Mouse (Mus musculus) gastrocnemius, adult 8-10 months (tissue): ENCODE data around the gene Abcb9. TPM values are rescaled to one million over a fixed set of nuclear protein-coding genes. Genes with fewer than 3 reads are reported as not detected.

Source experiments
- DNase-seq, 2 experiments: peaks; one replicate each; pipeline ENCODE4 v3.0.0; 2022; ENCODE audit warnings: low spot score in 2 of 2
- total RNA-seq, 4 experiments: library from RNA; stranded (reverse); gene quantifications; 2 replicates each; pipeline ENCODE4 v1.2.4; 2022

Abcb9 gene
- total RNA-seq, 4 experiments from 2014 or later, result 7.2 to 9.5 (median 8.8) TPM

DNA sequence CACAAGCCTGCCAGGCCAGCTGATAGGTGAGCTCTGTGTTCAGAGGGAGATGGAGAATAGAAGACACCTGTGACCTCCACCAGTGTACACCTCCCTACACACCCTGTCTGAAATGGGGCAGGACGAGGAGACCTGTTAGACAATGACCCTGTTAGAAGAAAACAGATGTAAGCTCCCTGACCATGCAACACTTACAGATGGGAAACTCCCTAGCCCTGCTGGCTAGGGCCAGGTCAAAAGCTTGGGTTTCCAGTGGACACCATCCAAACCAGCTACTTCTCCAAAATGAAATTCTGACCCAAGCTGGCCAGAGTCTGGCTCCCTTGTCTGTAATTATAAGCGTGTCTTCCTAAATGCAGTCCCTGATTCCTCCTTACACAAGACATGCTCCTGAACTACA lies 79.9 kb downstream of the Abcb9 start:
- no peak for DNase-seq

DNA sequence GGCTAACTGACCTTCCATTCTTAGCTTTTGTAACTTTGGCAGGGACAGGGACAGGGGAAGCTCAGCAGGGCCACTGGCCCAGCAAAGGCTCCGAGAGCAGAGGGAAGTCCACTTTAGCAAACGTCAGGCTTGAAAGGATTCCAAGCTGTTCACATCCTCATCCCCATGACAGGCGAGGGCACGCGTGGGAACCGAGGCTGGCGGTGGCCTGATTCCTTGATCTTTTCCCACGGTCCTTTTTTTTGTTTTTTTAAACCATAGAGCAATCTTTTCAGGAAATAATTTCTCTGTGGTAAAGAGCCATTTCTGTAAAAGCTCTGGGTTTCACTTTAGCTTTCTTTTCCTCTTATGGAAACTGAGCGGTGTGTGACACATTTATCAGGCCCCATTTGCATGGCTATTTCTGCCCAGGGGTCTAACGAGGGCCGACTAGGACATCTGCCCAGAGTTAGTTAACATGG lies 80.8 kb downstream of the Abcb9 start:
- no peak for DNase-seq

DNA sequence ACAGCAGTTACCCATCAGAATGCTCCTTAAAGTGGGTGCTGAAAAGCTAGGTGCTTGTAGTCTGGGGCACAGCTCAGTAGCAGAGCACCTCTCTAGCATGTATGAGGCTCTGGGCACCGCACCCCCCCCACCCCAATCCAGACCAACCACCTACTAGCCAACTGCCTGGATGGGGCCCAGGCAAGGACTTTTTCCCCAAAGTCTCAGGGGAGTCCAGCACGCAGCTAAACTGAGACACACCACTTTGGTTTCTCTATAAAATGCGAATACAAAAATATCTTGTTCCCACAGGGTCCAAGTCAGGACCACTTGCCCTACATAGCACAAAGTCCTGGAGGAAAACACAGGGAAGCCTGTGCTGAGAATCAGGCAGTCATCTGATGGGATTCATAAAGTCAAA lies 81.4 kb downstream of the Abcb9 start:
- no peak for DNase-seq

DNA sequence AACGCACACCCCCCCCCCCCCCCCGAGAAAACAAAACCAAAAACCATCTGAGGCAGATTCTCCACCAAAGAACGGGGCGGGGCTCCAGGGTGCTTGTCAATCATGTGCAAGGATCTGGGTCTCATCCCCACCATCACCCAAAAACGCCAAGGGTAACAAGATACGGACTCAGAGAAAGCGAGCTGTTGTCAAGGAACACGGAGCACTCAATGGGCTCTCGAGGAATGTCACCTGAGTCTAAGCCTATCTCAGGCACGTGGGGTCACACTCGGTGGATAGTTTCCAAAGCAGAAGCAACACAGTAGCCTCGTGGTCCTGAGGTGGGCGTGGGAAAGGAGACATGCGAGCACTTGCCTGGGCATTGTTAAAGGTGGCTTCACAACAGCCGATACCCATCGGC lies 81.9 kb downstream of the Abcb9 start:
- DNase-seq, result no peak

DNA sequence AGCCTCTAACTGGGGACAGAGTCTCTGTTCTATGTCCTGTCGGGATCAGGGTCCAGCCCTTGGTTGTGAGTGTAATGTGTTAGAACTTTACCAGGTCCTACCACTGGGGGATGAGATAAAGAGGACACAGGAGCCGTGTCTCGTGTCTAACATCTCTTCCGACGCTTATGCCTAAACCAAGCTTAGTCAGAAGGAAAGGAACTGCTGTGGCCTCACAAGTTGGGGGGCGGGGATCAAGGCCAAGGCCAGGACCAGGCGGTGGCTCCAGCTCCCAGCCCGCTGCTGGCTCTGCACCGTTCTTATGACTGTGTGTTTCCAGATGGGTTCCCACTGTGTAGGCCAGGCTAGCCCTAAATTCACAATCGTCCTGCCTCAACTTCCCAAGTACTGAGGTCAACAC lies 82.7 kb downstream of the Abcb9 start:
- DNase-seq, result no peak

DNA sequence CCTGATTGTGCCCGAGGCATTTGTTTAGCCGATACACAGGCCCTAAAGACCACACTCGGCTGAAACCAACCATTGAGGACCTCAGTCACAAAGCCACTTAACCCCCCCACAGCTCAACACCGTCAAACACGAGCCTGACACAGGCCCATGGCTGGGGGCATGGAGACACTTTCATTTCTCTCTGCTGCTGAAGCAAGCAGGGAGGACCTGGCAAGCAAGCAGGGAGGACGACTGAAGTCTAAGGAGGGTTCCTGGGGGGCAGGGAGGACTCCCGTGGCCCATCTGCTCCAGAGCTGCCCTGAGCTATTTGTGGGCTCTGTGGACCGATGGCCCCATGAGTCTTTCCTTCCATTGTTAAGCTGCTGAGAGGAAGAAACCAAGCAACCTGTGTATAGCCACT lies 83.7 kb downstream of the Abcb9 start:
- no peak for DNase-seq

Other genes starting within 250 kb of the Abcb9 start
- under 1 TPM in 2 of 4 experiments, not detected in 2; 0.13 to 0.25 TPM for gene Hcar2, start 230.3 kb downstream of the Abcb9 start, total RNA-seq
- under 1 TPM; 0.12 to 0.72 (median 0.32) TPM for gene Hcar1, start 215.8 kb downstream of the Abcb9 start, total RNA-seq
- 10 to 100 TPM; 49.2 to 59.2 (median 52.6) TPM for gene Denr, start 188.6 kb downstream of the Abcb9 start, total RNA-seq
- gene Gm43518, start 168.4 kb downstream of the Abcb9 start, total RNA-seq, result under 1 TPM in 1 of 4 experiments, not detected in 3; 0.94 TPM
- gene Ccdc62, start 165.1 kb downstream of the Abcb9 start, total RNA-seq, result 1 to 10 TPM in 3 of 4 experiments, under 1 TPM in 1; 0.56 to 2.1 (median 1.3) TPM
- gene Hip1r, start 122.2 kb downstream of the Abcb9 start, total RNA-seq, result 10 to 100 TPM in 2 of 4 experiments, 1 to 10 TPM in 2; 8.7 to 15.9 (median 11.4) TPM
- 1 to 10 TPM; 4.6 to 6.2 (median 5.1) TPM for gene Vps37b, start 63.5 kb downstream of the Abcb9 start, total RNA-seq
- 10 to 100 TPM; 15.4 to 19.7 (median 17.3) TPM for gene Ogfod2, start 16.5 kb upstream of the Abcb9 start, total RNA-seq
- 10 to 100 TPM; 36.7 to 46.8 (median 44.1) TPM for gene Arl6ip4, start 20.3 kb upstream of the Abcb9 start, total RNA-seq
- gene Pitpnm2, start 154.0 kb upstream of the Abcb9 start, total RNA-seq, result 10 to 100 TPM; 19.3 to 22.4 (median 20.8) TPM
- 1 to 10 TPM; 2.0 to 3.1 (median 2.6) TPM for gene Mphosph9, start 232.2 kb upstream of the Abcb9 start, total RNA-seq
- 1 to 10 TPM; 6.4 to 7.5 (median 7.0) TPM for gene 2810006K23Rik, start 232.3 kb upstream of the Abcb9 start, total RNA-seq